Mouse (Mus musculus): ENCODE data around the gene Lnx2.

The Lnx2 gene

DNA sequence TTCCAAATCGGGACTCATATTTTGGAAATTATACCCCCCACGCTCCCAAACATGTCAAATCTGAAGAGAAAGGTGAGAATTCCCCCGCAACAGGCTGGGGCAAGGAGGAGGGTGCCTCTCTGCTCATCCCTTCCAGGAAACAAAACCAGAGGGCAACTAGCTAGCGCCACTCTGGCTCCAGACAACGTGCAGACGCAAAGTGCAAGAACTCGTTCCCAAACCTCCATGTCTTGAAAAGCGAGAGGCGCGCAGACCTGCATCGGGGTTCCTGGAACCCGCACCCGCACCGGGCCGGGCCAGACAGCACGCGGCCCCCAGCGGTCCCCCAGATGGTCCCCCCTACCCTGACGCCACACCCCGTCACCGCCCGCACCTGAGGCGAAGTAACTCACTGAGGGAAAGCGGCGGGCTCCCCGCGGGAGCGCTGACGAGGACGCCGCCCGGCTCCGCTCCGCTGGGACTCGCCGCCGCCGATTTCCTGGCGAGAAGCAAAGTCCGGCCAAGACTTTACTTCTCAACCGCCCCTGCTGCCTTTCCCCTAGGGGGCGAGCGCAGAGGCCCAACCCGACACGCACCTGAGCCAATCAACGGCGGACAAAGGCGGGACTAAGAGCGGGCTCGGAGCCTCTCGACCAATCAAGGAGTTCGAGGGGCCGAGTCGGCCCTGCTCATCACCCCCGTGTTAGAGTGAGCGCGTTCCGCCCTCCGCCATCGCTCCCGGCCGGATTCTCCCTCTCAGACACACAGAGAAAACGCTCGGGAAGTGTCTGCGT lies at the start of gene Lnx2:
Gene Lnx2 (minus strand): TSS at position 561 of the 773 bp plus-strand sequence.
- DNase-seq (ENCODE audit: low read depth, low spot score): peak; percentile 97

DNA sequence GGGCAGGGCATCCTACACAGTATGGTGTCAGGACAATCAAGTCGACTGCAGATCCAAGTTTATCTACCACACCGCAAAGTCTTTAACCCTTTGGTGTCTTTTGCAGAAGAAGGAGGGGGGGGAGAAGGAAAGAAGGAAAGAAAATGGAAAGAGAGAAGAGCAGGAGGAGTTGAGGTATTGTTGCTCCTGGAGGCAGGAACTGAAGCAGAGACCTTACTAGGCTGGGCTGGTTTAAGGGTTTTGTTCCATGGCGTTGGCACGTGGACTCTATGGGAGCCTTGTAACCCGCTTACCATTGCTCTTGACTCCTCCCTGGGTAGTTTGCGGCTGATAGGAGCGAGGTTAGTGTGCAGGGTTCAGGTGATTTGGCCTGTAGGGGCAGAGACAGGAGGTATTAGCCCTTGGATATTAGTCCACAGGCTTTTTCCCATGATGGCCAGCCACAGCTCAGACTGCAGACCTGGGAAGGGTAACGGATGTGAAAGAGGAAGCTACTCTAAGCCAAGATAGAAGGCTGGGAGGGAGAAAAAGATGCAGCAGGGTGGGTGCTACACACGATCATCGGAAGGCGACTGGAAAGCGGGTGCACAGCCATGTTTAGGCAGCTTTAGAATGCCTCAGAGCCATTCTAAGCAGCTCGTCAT lies 49.3 kb upstream of the Lnx2 start:
- DNase-seq (ENCODE audit: low read depth, low spot score): no peak

DNA sequence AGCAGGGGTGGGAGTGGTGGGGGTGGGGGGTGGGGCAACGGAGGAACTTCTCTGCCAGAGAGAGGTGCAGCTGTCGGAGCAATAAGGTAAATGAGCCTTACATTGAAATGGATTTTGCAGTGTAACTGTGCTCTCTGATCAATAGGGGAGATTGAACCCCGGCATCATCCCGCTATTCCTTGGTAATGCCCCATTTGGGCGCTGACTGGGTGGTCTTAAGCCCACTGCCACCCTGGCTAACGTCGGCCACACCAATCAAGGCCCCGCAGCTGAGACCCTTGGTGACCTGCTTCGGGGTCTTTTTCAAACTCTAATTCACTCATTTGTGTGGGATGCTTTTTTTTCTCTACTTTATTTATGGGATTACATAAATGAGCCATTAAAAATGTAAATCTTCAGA lies 48.4 kb upstream of the Lnx2 start:
- DNase-seq (ENCODE audit: low read depth, low spot score): no peak

- no peak for DNase-seq (ENCODE audit: low read depth, low spot score)
These were observed 44.8 kb upstream of the Lnx2 start for GRCm38 (mm10) chr5:147121146-147121545.

- no peak for DNase-seq (ENCODE audit: low read depth, low spot score)
These were observed 40.6 kb upstream of the Lnx2 start for GRCm38 (mm10) chr5:147117027-147117426.

- DNase-seq (ENCODE audit: low read depth, low spot score): no peak
These were observed 39.2 kb upstream of the Lnx2 start for GRCm38 (mm10) chr5:147115631-147116030.

- DNase-seq (ENCODE audit: low read depth, low spot score): no peak
These were observed 38.4 kb upstream of the Lnx2 start for GRCm38 (mm10) chr5:147114738-147115137.

DNA sequence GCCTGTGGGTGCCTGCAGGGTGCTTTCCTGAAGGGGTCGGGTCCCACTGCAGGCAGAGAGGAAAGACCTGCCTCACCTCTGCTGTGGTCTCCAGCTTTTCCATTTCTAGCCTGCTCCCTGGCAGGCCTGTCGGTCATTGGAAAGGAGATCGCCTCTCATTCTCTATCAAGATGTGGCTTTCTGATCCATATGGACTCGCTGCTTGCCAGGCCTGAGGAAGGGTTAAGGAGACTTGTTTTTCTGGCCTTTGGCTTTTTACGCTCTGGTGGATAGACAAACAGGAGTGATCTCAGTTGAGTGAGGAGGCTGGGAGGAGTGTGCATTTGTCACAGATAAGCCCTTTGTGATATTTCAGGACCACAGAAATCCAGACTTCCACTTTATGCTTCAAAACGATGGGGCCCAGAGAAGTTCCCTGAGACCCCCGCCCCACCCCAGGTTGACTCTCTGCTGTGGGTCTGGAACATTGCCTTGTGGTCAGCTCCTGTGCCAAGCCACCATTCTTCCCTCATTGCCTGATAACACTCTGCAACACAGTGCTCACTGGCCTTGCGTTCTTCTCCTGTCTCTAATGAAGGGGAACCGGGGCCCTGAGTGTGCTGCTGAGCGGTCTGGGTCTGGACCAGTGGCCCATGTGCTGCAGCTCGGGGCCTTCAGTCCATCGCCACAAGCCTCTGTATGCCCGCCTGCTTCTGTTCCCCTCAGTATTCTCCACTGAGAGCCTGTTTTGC lies 32.6 kb upstream of the Lnx2 start:
- no peak for DNase-seq (ENCODE audit: low read depth, low spot score)

DNA sequence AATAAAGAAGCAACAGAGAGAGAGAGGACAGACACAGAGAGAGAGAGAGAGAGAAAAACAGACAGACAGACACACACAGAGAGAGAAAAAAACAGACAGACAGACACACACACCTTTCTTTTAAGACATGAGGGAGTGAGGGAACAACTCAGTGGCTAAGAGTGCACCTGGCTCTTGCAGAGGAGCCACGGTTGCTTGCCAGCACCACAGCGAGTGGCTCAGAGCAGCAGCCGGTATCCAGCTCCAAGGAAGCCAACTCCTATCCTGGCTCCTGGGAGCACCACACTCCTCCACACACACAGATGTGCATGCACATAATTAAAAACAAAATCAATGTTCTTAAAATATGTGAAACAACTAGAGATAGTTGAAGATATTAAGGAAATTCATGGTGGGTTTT lies 30.9 kb upstream of the Lnx2 start:
- no peak for DNase-seq (ENCODE audit: low read depth, low spot score)

GRCm38 (mm10) chr5:147102295-147102694 lies 25.9 kb upstream of the Lnx2 start:
- no peak for DNase-seq (ENCODE audit: low read depth, low spot score)

- DNase-seq (ENCODE audit: low read depth, low spot score): no peak
These were observed 23.8 kb upstream of the Lnx2 start for GRCm38 (mm10) chr5:147100180-147100579.

DNA sequence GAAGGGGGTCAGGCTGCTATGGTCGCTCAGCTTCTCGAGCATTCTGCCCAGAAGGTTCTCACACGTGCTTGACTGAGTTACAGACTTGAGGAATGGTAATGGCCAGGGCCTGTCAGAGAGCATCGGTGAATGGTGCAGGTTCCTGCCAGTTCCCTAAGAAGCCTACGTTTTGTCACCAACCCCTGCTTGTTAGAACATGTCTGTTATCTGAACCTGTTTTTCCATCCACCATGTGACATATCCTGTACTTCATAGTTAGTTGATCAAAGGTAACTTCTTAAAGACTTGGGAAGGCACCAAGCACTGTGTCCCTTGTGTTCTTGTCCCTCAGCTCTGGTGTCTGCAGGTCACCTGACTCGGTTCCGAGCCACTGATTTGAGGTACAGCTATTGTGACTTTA lies 22.3 kb upstream of the Lnx2 start:
- no peak for DNase-seq (ENCODE audit: low read depth, low spot score)

DNA sequence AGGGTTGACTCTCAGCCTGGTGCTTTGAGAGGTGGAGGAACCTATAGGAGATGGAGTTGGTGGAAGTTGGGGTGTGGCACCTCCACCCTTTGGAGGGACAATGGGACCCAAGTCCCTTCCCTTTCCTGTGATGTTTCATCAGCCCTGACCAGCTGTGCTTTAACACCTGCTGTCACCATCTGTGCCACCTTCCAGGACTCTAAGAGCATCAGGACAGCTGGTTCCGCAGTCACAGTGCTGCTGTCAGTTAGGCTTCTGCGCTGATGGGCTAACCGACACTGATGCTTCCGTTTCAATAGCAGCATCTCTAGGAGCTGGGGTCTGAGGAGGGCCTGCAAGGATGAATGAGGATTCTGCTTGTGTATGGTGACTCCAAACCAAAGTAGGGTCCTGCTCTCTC lies 20.2 kb upstream of the Lnx2 start:
- no peak for DNase-seq (ENCODE audit: low read depth, low spot score)

- DNase-seq (ENCODE audit: low read depth, low spot score): no peak
These were observed 17.9 kb upstream of the Lnx2 start for GRCm38 (mm10) chr5:147094296-147094695.

- no peak for DNase-seq (ENCODE audit: low read depth, low spot score)
These were observed 16.1 kb upstream of the Lnx2 start for GRCm38 (mm10) chr5:147092448-147092847.

GRCm38 (mm10) chr5:147090256-147090963 lies 14.0 kb upstream of the Lnx2 start:
- DNase-seq (ENCODE audit: low read depth, low spot score): no peak

DNA sequence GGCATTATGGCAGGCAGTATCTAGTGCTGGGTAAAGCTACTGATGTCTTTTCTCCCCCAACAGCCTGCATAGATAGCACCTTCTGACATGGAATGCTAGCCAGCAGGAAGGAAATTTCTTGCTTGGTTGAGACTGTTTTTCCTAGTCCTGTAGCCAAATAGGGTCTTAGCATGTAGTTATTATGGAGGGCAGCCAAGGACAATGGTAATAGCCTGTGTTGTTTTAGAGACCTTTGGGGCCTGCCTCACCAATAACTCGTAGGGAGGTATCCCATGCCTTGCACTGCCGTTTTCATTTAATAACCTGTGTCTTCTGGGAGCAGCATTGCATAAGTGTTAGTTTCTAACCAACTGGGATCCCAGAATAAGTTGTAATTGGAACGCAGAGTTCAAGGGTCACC lies 13.4 kb upstream of the Lnx2 start:
- no peak for DNase-seq (ENCODE audit: low read depth, low spot score)

GRCm38 (mm10) chr5:147086816-147087215 lies 10.4 kb upstream of the Lnx2 start:
- DNase-seq (ENCODE audit: low read depth, low spot score): no peak

DNA sequence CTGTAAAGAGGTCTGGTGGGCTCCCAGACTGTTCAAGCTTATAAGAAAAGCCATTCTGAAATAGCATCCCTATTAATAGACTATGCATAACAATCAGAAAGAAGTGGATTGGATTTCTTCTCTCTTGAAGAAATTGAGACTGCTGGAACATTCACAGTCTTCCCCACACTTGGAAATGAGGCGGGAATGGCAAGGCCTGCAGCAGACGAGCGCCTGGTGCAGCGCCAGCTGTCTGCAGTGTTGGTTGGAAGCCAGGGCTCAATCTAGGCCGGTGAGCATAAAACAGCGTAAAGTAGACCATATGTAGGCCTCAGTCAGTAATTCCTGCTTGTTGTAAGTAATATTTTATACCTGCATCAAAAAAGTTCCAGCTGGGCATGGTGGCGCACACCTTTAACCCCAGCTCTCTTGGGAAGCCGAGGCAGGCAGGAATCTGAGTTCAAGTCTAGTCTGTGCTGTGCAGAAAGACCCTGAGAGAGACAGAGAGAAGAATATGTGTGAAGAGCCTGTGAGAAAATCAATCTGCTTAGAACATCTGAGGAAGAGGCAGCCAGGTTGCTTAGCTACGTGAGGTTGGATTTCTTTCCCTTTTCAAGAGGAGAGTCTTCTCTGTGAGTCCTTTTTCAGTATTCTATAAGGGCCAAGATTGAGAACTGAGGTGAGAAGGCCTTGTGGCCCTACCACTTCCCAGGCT lies 9.0 kb upstream of the Lnx2 start:
- DNase-seq (ENCODE audit: low read depth, low spot score): no peak

- no peak for DNase-seq (ENCODE audit: low read depth, low spot score)
These were observed 1.9 kb upstream of the Lnx2 start for GRCm38 (mm10) chr5:147078110-147078900.

Measured in skeletal muscle tissue, adult 2 months (tissue).